Mouse (Mus musculus) retina, adult 2 months (tissue): ENCODE measurements at regions not wholly inside any gene's neighbourhood (a gene's known extent, or its start where the extent isn't known, plus 50 kb on each side); places are given as distances from the start of the nearest gene placed in this dataset.

ENCODE experiments used
- DNase-seq: peaks from one replicate; pipeline ENCODE4 v3.0.0-alpha.2; 2012; ENCODE audit warnings: low read depth, low spot score

DNA sequence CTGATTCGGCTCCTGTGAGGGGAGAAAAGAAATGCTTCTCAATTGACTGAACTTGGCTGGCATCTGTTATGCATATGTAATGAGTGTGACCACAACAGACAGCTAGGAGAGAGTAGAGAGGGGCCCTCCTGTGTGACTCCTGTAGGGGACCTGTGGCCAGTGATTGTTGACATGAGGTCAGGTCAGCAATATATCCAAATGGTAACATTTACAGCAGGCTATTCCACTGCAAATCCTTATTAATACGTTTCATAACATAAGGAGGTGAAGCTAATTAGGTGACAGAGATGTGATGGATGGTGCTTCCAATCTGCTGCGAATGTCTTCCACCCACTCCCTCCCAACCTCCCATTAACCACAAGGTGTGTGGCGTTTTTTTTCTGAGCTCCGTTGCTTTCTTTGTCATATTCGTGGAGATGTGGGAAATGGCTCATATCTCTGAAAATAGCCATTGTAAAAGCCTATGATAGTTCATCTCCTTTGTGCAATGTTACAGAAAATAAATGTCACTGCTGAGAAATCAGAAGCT, 309.5 kb downstream of the Irx1 start:
- no peak for DNase-seq

DNA sequence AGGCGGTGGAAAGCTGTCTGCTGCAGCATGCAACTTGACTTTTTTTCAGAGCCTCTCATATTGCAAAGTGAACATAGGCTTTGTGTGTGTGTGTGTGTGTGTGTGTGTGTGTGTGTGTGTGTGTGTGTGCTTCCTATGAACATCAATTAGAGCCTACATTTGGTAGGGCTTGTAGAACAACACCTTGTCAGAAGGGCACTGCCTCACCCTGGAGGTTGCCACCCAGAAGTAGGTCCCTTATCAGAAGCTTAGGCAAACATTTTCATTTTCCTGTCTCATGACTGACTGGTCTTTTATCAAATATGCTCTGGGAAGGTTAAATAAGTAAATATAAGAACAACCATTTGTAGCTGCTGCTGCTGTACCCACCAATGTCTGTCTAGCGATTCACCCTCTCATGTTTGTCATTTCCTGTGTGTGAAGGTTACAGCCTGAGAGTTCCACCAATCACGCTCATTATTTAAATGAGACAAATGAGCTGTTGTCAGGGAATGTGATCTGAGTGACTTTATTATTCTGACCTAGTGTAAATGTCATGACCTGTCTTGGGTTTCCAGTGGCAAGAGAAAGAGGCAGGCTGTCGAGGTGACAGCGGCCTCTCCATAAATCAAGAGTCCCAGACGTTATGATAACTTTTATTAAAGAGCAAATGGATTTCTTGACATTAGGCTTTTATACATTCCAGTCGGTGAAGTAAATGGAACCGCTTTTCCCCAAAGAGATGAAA, 310.1 kb downstream of the Irx1 start:
- DNase-seq = no peak

DNA sequence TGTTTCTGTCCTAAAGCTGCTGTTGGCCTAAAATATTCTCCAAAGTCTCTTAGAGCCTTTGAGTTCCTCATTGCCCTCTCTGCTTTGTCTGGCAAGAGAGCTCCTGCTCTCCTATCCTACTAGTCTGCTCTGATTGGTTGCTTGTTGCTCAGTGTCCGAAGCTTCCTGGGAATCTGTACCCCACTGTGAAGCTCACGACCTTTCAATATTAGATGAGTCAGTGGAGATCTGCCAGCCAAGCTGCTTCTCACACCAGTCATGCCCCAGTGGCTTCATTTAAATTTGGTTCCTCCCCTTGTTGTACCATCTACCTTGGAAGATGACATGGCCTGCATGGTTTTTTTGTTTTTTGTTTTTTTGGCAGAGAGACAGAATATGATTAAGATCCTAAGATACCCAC, 313.6 kb downstream of the Irx1 start:
- DNase-seq = no peak

DNA sequence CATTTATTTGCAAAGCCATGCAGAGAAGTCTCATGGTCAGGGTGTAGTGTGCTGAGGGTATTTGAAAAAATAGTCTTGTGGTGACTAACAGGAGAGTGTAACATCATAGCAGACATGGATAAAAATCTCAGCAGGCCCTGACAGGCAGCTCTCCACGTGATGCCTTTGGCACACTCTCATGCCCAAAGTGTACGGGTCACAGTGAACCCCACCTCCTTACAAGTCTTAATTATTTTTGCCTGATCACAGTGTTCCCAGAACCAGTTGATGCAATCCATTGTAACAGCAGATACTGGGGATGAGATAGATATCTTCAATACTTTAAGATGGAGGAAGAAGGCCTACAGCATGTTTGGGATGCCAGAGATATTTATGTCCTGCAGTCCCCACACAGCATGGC, 314.5 kb downstream of the Irx1 start:
- no peak for DNase-seq

DNA sequence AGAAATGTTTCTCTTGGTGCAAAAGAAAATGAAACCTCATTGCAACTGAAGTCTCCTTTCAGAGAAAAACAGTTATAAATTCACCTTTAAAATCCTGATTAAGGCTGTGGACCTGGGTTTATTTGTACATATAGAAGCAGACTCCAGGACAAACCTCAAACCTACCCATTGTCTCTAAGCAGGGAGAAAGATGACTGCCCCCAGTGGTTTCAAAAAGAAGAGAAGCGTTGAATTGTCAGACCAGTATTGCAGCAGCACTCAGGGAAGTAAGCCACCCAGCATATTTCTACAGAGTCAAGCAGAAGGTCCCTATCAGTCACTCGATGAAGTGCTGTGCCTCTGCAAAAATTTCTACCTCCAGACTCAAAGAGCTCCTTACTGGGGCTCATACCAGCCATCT, 332.1 kb downstream of the Irx1 start:
- DNase-seq = no peak

GRCm38 (mm10) chr13:71617198-71617597, 346.3 kb downstream of the Irx1 start:
- DNase-seq = no peak

DNA sequence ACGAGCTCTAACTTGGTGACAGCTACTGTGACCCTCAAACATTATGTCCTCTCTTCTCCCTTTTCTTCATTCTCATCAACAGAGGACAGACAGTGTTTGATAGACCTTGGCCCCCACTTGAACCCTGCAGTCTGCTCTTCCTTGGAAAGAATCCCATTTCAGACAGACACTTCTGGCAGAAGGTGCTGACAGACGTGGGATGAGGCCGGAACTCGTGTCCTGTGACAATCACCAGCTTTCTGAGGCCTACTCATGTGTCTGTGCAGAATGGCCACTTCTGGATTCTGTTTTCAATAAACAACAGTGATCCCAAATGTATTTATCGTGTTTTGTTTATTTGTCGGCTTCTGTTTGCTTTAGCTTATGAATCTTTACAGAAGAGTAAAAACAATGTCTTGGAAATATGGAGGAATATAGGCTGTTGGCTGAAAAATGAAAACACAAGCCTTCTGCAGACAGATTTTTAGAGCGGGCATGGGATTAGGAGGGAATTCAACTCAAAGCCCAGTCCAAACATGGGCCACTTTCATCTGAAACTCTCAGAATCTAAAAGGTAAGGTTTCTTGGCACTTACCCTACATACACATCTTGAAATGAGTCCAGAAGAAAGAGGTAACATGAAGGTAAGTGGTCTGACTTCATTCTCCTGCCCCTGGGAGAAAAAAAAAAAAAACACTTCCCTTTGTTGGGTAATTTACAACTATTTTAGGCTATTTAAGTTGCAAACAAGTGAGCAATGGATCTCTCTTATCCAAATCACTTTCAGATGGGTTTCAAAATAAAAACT, 350.9 kb downstream of the Irx1 start:
- no peak for DNase-seq

- no peak for DNase-seq
Measured at GRCm38 (mm10) chr13:71582486-71582885, 381.0 kb downstream of the Irx1 start.

DNA sequence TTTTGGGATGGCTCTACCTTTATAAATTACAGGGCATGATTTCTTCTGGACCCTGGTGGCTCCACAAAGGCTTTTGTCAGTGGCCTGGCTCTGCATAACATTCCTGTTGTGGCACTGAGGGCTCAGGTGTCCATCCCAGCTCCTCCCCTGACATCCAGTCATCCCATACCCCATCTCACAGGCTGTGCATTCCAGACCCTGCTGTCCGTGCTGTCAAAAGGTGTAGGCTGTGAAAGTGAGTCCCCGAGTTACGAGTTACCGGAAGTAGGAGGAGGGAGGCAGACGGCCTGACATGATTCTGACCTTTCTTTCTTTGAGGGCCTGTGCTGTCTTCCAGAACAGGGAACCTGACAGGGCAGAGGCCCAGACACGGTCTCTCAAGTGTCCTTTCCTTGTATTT, 397.6 kb downstream of the Irx1 start:
- DNase-seq = no peak

- no peak for DNase-seq
Measured at GRCm38 (mm10) chr13:71565388-71565787, 398.1 kb downstream of the Irx1 start.

DNA sequence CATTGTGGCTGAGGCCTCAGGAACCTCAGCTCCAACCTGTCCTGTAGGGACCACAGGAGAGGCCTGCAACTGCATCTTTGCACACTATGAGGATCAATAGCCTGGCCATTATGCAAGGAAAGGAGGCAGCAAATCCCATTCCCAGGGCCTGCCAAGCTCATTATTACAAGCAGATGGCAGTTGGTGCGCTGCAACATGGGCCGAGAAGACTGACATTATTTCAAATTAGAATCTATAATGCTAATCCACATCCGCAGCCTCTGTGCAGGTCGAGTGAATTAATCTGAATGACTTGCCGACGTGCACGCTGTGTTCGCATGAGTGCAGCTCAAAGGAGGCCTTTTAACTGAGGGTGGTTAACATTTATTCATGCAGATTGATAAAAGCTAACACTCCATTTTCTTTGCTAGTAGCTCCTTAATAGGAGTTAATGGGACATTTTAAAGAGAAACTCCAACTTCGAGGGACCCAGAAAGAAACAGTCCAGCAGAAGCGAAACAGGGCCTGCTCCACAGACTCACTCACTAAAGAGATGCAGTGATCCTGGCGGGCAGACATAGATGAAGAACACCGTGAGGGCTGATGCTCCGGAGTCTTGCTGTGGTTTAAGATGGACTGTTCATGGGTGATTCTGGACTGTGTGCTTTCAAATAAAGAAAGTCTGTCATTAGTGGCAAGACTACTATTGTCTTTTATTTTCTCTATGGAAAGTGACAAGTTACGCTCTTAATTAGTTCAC, 404.9 kb downstream of the Irx1 start:
- DNase-seq = peak; percentile 13

DNA sequence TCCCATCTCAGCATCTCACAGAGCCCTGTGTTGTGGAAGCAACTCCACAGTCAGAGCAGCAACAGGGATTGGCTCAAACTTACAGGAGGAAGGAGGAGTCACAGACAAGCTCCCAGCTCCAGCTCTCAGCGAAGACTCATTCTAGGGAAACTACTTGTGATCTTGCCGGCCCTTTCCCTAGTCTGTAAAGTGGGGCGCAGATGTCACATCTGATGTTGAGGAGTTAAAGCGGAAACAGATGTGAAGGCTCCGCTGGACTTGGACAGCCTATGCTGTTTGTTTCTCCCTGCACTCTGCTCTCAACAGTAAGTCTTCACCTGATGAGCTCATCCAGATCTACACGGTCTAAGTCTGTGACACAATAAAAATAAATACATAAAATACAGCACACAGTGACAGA, 408.1 kb downstream of the Irx1 start:
- DNase-seq = no peak

DNA sequence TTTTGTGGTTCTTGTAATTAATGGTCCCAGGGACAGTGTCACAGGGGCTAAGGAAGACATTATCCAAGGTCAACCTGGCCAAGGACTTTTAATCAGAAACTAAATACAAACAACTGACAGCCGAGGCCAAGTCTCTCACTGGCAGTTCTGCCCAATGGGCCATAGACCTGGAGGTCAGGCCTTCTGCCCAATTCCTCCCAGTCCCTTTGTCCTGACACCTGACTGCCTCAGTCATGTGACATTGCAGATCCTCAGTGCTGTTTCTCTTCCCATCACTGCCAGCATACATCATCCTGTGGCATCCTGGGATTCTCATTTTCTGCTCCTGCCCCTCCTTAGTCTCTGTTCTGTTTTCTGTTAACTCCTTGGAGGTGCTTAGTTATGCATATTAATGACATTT, 413.4 kb downstream of the Irx1 start:
- DNase-seq = no peak

GRCm38 (mm10) chr13:71549206-71549831, 414.2 kb downstream of the Irx1 start:
- DNase-seq = no peak

DNA sequence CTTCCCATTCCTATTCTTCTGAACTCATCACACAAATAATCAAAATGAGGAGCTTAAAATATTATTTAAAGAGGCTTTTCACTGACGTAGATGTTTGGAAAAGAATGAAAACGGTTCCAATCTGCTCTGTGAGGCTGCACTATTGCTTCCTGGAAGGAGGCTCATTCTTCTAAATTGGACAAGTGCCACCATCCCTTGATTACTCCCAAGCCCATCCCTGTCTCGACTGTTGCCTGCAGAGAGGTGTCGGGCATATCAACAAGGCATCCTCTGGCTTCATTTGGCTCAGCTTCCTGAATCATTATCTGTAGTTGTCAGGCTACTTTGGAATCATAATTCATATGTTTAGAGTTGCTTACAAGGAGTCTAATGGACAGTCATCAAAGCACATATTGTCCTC, 425.3 kb downstream of the Irx1 start:
- DNase-seq = no peak

DNA sequence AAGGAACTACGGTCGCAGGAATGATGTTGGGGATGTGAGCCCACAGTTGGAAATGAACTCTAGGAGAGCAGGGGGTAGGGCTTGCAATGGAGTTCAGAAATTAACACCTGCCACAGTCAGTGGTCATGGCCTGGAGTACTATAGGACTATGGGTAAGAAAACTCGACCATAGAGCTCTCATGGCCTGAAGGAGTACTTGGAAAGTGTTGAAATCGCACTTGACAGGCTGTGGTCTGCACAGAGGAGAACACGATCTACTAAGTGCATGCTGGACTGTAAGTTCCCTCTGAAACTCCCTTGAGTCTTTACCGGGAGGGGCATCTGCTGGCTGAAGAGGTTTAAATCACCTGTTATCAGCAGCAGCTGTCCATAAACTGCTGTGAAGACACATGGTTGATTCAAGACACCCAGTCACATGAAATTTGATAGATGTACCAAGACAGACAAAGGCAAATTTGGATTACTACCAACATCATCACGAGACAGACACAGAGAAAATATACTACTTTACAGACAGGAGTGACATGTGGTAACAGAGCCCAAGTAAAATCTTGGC, 430.6 kb downstream of the Irx1 start:
- no peak for DNase-seq

- no peak for DNase-seq
Measured at GRCm38 (mm10) chr13:71529397-71530122, 434.0 kb downstream of the Irx1 start.

DNA sequence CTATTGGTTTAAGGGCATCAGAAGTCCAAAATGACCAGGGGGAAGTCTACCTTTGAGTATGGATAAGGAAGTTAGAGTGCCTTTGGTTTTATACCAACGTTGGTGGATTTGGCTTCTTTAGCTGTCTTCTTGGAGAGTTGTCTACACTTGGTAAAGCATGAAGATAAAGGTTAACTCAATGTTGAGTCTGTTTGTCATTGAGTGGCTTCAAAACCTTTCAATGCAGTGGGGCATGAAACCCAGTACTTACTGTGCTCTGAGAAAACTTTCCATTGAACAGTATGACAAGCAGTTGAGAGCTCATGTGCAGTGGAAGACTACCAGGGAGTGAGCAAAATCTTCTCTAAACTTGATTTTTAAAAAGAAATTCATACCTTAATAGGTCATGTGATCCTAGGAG, 445.7 kb downstream of the Irx1 start:
- no peak for DNase-seq

DNA sequence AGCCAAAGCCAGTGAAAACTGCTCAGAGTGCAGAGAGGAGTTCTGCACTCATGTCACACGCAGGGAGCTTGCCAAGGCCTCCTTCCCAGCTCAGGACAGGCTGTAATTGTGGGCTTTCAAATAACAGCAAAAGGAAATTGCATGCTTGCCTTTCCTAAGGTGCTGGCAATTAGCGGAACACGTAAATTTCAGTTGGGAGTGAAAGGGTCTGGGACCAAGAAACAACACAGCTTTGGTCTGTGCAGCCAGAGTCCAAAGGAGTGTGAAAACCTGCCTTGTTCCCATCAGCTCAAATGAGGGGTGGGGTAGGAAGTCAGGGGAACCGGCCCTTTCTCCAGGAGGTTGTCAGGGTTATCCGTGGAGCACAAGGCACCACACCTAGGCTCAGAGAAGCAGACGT, 450.3 kb downstream of the Irx1 start:
- no peak for DNase-seq

DNA sequence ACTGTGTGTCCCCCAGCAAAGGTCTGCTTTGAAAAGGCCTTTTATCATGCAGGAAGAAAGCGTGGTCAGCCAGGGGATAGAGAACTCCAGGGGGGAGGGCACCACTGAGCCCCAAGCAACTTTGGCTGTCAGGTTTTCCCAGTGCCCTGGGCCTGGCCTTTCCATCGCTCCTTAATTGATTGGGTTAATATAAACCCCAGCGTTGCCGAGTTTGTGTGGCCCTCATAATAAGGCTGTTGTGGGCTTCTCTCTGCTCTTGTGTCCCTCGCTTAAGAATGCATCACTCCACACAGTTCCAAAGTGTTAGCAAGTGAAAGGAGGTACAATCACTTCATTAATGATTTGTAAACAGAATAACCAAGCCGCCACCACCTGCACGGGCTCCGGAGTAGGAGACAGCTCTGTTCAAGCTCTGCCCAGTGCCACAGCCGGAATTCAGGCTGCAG, 455.5 kb downstream of the Irx1 start:
- DNase-seq = no peak

DNA sequence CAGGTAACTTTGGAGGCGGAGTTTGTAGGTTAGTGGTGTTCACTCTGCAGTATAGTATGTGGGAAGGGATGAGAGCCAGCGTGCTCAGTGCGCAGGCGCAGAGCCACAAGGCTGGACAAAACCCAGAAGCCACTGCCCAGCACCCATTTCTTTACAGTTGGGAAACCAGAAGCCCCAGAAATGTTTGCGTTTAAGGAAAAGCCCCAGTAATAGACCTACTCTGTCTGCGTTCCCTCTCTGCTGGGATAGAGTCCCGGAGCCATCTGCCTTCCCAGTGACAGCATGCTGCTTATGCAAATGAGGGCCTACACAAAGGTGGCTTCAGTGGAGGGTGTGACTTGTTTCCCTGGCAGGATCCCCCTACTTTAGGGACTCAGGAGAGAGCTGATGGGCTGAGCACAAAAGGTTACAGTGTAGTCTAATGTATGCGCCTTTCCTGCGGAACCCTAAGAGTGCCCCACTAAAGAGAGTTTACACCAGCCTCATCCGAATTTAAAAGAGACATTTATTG, 456.0 kb downstream of the Irx1 start:
- DNase-seq = no peak
